Mouse (Mus musculus): ENCODE data around the gene Rfx2. TPM values are rescaled to one million over a fixed set of nuclear protein-coding genes. Genes with fewer than 3 reads are reported as not detected.

Rfx2 gene
- polyA plus RNA-seq, 1 experiment, result 4.4 TPM

DNA sequence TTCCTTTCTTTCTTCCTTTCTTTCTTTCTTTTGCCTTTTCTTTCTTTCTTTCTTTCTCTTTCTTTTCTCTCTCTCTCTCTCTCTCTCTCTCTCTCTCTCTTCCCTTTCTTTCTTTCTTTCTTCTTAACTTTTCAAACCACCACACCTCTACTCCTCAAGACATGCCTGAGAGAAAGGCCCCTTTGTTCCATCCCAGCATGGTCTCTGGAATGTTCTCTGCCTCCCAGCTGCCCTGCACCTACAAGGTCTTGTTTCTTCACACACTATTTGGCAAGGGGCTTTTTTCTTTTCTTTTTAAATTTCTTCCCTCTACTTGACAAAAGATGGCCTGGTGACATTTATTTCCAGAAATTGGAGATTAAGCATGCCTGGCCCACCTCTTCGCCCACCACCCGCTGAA lies 101.2 kb downstream of the Rfx2 start:
- Histone ChIP-seq H3K36me3 (ENCODE audit: control insufficient read depth, insufficient read depth) (no peaks in the 10 kb centered on the region), H3K4me2 (ENCODE audit: low read depth) (no peak overlapping the region), H3K79me2 (ENCODE audit: control insufficient read depth, insufficient read depth) (no peaks in the 10 kb centered on the region), H3K4me3 (no peak overlapping the region), H3K27me3 (ENCODE audit: control insufficient read depth, insufficient read depth, insufficient read length) (peaks cover 47% of the 10 kb centered on the region), H3ac (ENCODE audit: control insufficient read depth, insufficient read length) (no peak overlapping the region)
- no peak for TF ChIP-seq POLR2AphosphoS2 (IDR thresholded peaks at IDR 0.05; ENCODE audit: insufficient read length, low read depth)
- no peak for TF ChIP-seq TCF12 (IDR thresholded peaks at IDR 0.05; ENCODE audit: insufficient read depth, poor library complexity, severe bottlenecking)
- no peak for TF ChIP-seq POLR2A (IDR thresholded peaks at IDR 0.05; ENCODE audit: insufficient read length, low read depth)
- no peak for TF ChIP-seq MYOG (IDR thresholded peaks at IDR 0.05; ENCODE audit: control insufficient read depth in 1 of 3, insufficient read depth in 1 of 3, insufficient read length in 2 of 3, low read depth in 2 of 3)
- no peak for TF ChIP-seq MAX (IDR thresholded peaks at IDR 0.05; ENCODE audit: low read depth)
- TF ChIP-seq USF1 (IDR thresholded peaks at IDR 0.05; ENCODE audit: low read depth), result no peak
- no peak for TF ChIP-seq CEBPB (IDR thresholded peaks at IDR 0.05; ENCODE audit: insufficient read depth, poor library complexity, severe bottlenecking)
- no peak for TF ChIP-seq REST (IDR thresholded peaks at IDR 0.05; ENCODE audit: insufficient read depth, insufficient read length)
- no peak for TF ChIP-seq E2F4 (IDR thresholded peaks at IDR 0.05; ENCODE audit: insufficient read depth)
- TF ChIP-seq TCF3 (IDR thresholded peaks at IDR 0.05; ENCODE audit: insufficient read length, low read depth), result no peak
- TF ChIP-seq SRF (IDR thresholded peaks at IDR 0.05; ENCODE audit: control insufficient read depth, insufficient read length, low read depth), result no peak
- TF ChIP-seq MYOD1 (IDR thresholded peaks at IDR 0.05; ENCODE audit: control insufficient read depth in 1 of 3, insufficient read length in 2 of 3, low read depth in 2 of 3), result no peak

DNA sequence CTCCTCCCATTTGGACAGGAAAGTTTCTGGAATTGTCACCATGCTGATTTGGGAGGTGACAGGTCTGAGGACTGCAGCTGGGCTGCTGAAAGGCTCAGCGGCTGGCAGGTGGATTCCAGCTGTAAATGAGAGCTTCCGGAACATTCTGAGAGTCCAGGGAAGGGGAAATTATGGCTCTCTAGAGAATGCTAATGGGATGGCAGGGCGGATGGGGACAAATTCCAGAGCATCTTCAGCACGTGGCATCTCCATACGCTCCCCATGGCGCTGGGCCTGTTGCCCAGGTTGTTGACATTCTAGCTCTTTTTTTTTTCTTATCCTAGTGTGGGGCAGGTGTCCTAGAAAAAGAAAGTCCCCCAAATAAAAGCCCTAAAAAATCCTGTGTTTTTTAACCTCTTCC lies 101.7 kb downstream of the Rfx2 start:
- Histone ChIP-seq H3K4me3 (no peak overlapping the region), H3K79me2 (ENCODE audit: control insufficient read depth, insufficient read depth) (no peaks in the 10 kb centered on the region), H3K4me2 (ENCODE audit: low read depth) (no peak overlapping the region), H3K27me3 (ENCODE audit: control insufficient read depth, insufficient read depth, insufficient read length) (peaks cover 42% of the 10 kb centered on the region), H3K36me3 (ENCODE audit: control insufficient read depth, insufficient read depth) (no peaks in the 10 kb centered on the region), H3ac (ENCODE audit: control insufficient read depth, insufficient read length) (no peak overlapping the region)
- TF ChIP-seq POLR2A (IDR thresholded peaks at IDR 0.05; ENCODE audit: insufficient read length, low read depth), result no peak
- no peak for TF ChIP-seq POLR2AphosphoS2 (IDR thresholded peaks at IDR 0.05; ENCODE audit: insufficient read length, low read depth)
- no peak for TF ChIP-seq USF1 (IDR thresholded peaks at IDR 0.05; ENCODE audit: low read depth)
- TF ChIP-seq REST (IDR thresholded peaks at IDR 0.05; ENCODE audit: insufficient read depth, insufficient read length), result no peak

DNA sequence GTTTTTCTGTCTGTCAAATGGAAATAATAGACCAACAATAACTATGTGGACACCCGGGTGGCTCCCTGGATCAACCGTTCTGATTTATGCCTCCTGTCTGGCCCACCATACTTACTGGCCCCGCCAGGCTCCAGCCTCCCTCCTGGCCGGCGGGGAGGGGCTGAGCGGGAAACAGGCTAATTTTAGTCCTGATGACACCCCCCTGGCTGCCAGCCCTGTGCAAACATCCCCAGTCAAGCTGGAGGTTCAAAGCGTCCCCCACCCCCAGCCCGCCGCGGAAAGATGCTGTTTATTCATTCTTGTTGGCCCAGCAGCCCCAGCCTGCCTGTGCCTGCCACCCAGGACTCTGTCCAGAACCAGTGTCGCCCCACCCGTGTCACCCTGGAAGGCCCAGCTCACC lies 102.7 kb downstream of the Rfx2 start:
- Histone ChIP-seq H3K36me3 (ENCODE audit: control insufficient read depth, insufficient read depth) (no peaks in the 10 kb centered on the region), H3K79me2 (ENCODE audit: control insufficient read depth, insufficient read depth) (no peaks in the 10 kb centered on the region), H3K4me2 (ENCODE audit: low read depth) (no peak overlapping the region), H3K4me3 (no peak overlapping the region), H3ac (ENCODE audit: control insufficient read depth, insufficient read length) (no peak overlapping the region), H3K27me3 (ENCODE audit: control insufficient read depth, insufficient read depth, insufficient read length) (peaks cover 31% of the 10 kb centered on the region)
- TF ChIP-seq REST (IDR thresholded peaks at IDR 0.05; ENCODE audit: insufficient read depth, insufficient read length), result no peak
- TF ChIP-seq SRF (IDR thresholded peaks at IDR 0.05; ENCODE audit: control insufficient read depth, insufficient read length, low read depth), result no peak
- no peak for TF ChIP-seq E2F4 (IDR thresholded peaks at IDR 0.05; ENCODE audit: insufficient read depth)
- TF ChIP-seq MAX (IDR thresholded peaks at IDR 0.05; ENCODE audit: low read depth), result no peak
- TF ChIP-seq POLR2A (IDR thresholded peaks at IDR 0.05; ENCODE audit: insufficient read length, low read depth), result no peak
- TF ChIP-seq TCF3 (IDR thresholded peaks at IDR 0.05; ENCODE audit: insufficient read length, low read depth), result no peak
- no peak for TF ChIP-seq POLR2AphosphoS2 (IDR thresholded peaks at IDR 0.05; ENCODE audit: insufficient read length, low read depth)

DNA sequence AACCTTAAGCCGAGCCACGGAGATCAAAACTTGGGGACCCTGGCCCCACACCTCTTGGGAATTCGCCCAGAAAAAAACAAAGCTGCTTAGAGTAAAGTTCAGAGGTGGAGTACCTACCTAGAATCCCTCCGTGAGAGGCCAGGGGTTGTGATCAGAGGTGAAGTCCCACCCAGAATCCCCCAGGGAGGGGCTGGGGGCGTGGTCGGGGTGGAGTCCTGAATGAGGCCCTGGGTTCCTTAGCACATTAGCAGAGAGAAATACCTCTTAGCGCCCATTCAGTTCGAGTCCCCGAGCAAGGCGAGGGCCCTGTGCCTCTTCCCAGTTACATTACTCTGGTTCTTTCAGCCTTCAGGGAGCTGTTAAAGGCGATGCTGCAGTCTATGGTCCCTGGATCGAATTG lies 103.2 kb downstream of the Rfx2 start:
- Histone ChIP-seq H3ac (ENCODE audit: control insufficient read depth, insufficient read length) (no peak overlapping the region), H3K79me2 (ENCODE audit: control insufficient read depth, insufficient read depth) (no peaks in the 10 kb centered on the region), H3K27me3 (ENCODE audit: control insufficient read depth, insufficient read depth, insufficient read length) (peaks cover 29% of the 10 kb centered on the region), H3K4me3 (no peak overlapping the region), H3K4me2 (ENCODE audit: low read depth) (no peak overlapping the region), H3K36me3 (ENCODE audit: control insufficient read depth, insufficient read depth) (no peaks in the 10 kb centered on the region)
- TF ChIP-seq TCF3 (IDR thresholded peaks at IDR 0.05; ENCODE audit: insufficient read length, low read depth), result no peak
- no peak for TF ChIP-seq USF1 (IDR thresholded peaks at IDR 0.05; ENCODE audit: low read depth)
- TF ChIP-seq CEBPB (IDR thresholded peaks at IDR 0.05; ENCODE audit: insufficient read depth, poor library complexity, severe bottlenecking), result no peak
- TF ChIP-seq POLR2AphosphoS2 (IDR thresholded peaks at IDR 0.05; ENCODE audit: insufficient read length, low read depth), result no peak
- TF ChIP-seq POLR2A (IDR thresholded peaks at IDR 0.05; ENCODE audit: insufficient read length, low read depth), result no peak
- TF ChIP-seq MAX (IDR thresholded peaks at IDR 0.05; ENCODE audit: low read depth), result no peak
- TF ChIP-seq SRF (IDR thresholded peaks at IDR 0.05; ENCODE audit: control insufficient read depth, insufficient read length, low read depth), result no peak
- no peak for TF ChIP-seq E2F4 (IDR thresholded peaks at IDR 0.05; ENCODE audit: insufficient read depth)
- TF ChIP-seq TCF12 (IDR thresholded peaks at IDR 0.05; ENCODE audit: insufficient read depth, poor library complexity, severe bottlenecking), result no peak
- no peak for TF ChIP-seq MYOG (IDR thresholded peaks at IDR 0.05; ENCODE audit: control insufficient read depth in 1 of 3, insufficient read depth in 1 of 3, insufficient read length in 2 of 3, low read depth in 2 of 3)
- no peak for TF ChIP-seq MYOD1 (IDR thresholded peaks at IDR 0.05; ENCODE audit: control insufficient read depth in 1 of 3, insufficient read length in 2 of 3, low read depth in 2 of 3)
- no peak for TF ChIP-seq REST (IDR thresholded peaks at IDR 0.05; ENCODE audit: insufficient read depth, insufficient read length)

DNA sequence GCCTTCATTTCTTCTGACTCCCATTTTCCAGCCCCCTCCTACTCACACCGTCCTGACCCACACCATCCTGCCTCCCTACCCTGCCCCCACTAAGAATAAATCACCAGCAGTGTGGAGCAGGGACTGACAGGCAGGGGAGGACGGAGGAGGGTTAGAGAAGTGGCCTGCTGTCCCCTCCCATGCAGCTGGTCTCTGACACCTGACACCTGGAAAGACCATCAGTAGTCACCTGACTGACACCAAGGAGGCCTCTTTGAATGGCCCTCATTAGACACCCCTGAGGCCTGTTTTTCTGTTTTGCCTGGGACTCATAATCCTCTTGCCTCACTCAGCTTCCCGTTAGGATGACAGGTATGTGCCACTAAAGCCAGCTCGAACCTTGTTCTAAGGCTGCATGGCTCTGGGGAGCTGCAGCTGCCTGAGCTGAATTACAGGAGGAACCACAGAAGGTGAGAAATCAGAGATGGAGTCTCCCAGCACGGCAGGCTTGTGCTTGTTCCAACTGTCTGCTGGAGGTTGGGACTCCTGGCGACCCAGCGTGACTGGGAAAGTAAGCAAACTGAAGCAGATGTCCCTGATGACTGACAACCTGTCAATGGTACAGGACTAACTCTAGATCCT lies 103.7 kb downstream of the Rfx2 start:
- Histone ChIP-seq H3K4me2 (ENCODE audit: low read depth) (no peak overlapping the region), H3K27me3 (ENCODE audit: control insufficient read depth, insufficient read depth, insufficient read length) (peaks cover 28% of the 10 kb centered on the region), H3ac (ENCODE audit: control insufficient read depth, insufficient read length) (no peak overlapping the region), H3K36me3 (ENCODE audit: control insufficient read depth, insufficient read depth) (no peaks in the 10 kb centered on the region), H3K79me2 (ENCODE audit: control insufficient read depth, insufficient read depth) (no peaks in the 10 kb centered on the region), H3K4me3 (no peak overlapping the region)
- TF ChIP-seq REST (IDR thresholded peaks at IDR 0.05; ENCODE audit: insufficient read depth, insufficient read length), result no peak

Other genes with a start within 250 kb of the Rfx2 start
- gene Safb2, start 246.4 kb downstream of the Rfx2 start, polyA plus RNA-seq (2012; fragmentation: generic; extraction: Trizol), result 35.3 TPM
- gene Safb, start 246.2 kb downstream of the Rfx2 start, polyA plus RNA-seq (2012; fragmentation: generic; extraction: Trizol), result 58.9 TPM
- 587 TPM for gene 2410015M20Rik, start 221.2 kb downstream of the Rfx2 start, polyA plus RNA-seq (2012; fragmentation: generic; extraction: Trizol)
- gene Rpl36, start 217.6 kb downstream of the Rfx2 start, polyA plus RNA-seq (2012; fragmentation: generic; extraction: Trizol), result 3,746 TPM
- gene Lonp1, start 204.1 kb downstream of the Rfx2 start, polyA plus RNA-seq (2012; fragmentation: generic; extraction: Trizol), result 278 TPM
- 0.16 TPM for gene Catsperd, start 202.9 kb downstream of the Rfx2 start, polyA plus RNA-seq (2012; fragmentation: generic; extraction: Trizol)
- 70.0 TPM for gene Ranbp3, start 157.7 kb downstream of the Rfx2 start, polyA plus RNA-seq (2012; fragmentation: generic; extraction: Trizol)
- gene Ndufa11, start 113.2 kb downstream of the Rfx2 start, polyA plus RNA-seq (2012; fragmentation: generic; extraction: Trizol), result 469 TPM
- 6.5 TPM for gene Vmac, start 113.0 kb downstream of the Rfx2 start, polyA plus RNA-seq (2012; fragmentation: generic; extraction: Trizol)
- 0.78 TPM for gene Nrtn, start 73.5 kb downstream of the Rfx2 start, polyA plus RNA-seq (2012; fragmentation: generic; extraction: Trizol)
- gene Dus3l, start 66.3 kb downstream of the Rfx2 start, polyA plus RNA-seq (2012; fragmentation: generic; extraction: Trizol), result 38.7 TPM
- 0.16 TPM for gene Prr22, start 60.8 kb downstream of the Rfx2 start, polyA plus RNA-seq (2012; fragmentation: generic; extraction: Trizol)
- gene Acsbg2, start 43.4 kb upstream of the Rfx2 start, polyA plus RNA-seq (2012; fragmentation: generic; extraction: Trizol), result not detected
- gene 1700061G19Rik, start 44.5 kb upstream of the Rfx2 start, polyA plus RNA-seq (2012; fragmentation: generic; extraction: Trizol), result 0.01 TPM
- gene Mllt1, start 104.4 kb upstream of the Rfx2 start, polyA plus RNA-seq (2012; fragmentation: generic; extraction: Trizol), result 28.5 TPM
- gene Acer1, start 151.1 kb upstream of the Rfx2 start, polyA plus RNA-seq (2012; fragmentation: generic; extraction: Trizol), result not detected
- gene Clpp, start 159.3 kb upstream of the Rfx2 start, polyA plus RNA-seq (2012; fragmentation: generic; extraction: Trizol), result 154 TPM
- gene Alkbh7, start 166.3 kb upstream of the Rfx2 start, polyA plus RNA-seq (2012; fragmentation: generic; extraction: Trizol), result 61.9 TPM
- 1.1 TPM for gene Pspn, start 169.0 kb upstream of the Rfx2 start, polyA plus RNA-seq (2012; fragmentation: generic; extraction: Trizol)
- gene Gtf2f1, start 180.3 kb upstream of the Rfx2 start, polyA plus RNA-seq (2012; fragmentation: generic; extraction: Trizol), result 61.6 TPM
- gene Gm17949, start 180.5 kb upstream of the Rfx2 start, polyA plus RNA-seq (2012; fragmentation: generic; extraction: Trizol), result 0.04 TPM
- gene Khsrp, start 200.5 kb upstream of the Rfx2 start, polyA plus RNA-seq (2012; fragmentation: generic; extraction: Trizol), result 42.5 TPM
- gene Slc25a41, start 210.6 kb upstream of the Rfx2 start, polyA plus RNA-seq (2012; fragmentation: generic; extraction: Trizol), result not detected
- not detected for gene Crb3, start 228.1 kb upstream of the Rfx2 start, polyA plus RNA-seq (2012; fragmentation: generic; extraction: Trizol)
- gene Slc25a23, start 228.8 kb upstream of the Rfx2 start, polyA plus RNA-seq (2012; fragmentation: generic; extraction: Trizol), result 2.2 TPM
- gene Dennd1c, start 247.5 kb upstream of the Rfx2 start, polyA plus RNA-seq (2012; fragmentation: generic; extraction: Trizol), result 0.04 TPM

Measured in myocyte (in vitro differentiated cells).